28 mouse cellular contexts compared by ENCODE assay signal in the genomic region with DNA sequence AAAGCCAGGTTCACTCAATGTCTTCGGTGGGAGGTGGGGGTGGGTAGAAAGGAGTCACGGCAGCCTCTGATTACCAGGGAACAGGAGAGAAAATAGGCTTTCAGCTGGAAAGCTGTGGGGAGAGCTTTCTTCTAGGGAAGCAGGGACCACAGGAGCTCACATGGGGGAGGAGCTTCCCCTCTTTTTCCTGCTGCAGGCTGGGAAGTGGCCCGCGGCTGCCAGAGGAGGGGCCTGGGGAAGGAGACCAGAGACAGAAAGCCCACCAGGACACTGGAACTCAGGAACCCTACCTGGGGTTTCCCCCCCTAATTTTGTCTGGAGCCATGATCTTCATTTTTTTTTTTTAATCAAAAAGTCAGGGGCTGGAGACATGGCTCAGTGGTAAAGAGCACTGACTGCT. TPM values are rescaled to one million over a fixed set of nuclear protein-coding genes. Genes with fewer than 3 reads are reported as not detected.
"Had no signal": no experiment of that assay in that cellular context is flagged by ENCODE, and none has a peak within 500 bp of the region (broad histone marks: within the 10 kb centered on the region; RNA-seq: fewer than 3 reads in every experiment).

No protein-coding gene starts in this region.

- H3K27ac ChIP-seq: kidney, embryonic 15.5 days; left cerebral cortex, adult 2 months; liver, embryonic 13.5 days; midbrain, embryonic 12.5 days; stomach, postnatal 0 days had no signal

- ATAC-seq: midbrain, embryonic 15.5 days had no signal

- H3K36me3 ChIP-seq: kidney, embryonic 15.5 days; liver, embryonic 13.5 days; midbrain, embryonic 12.5 days; midbrain, embryonic 15.5 days had no signal

- H3K4me2 ChIP-seq: kidney, embryonic 15.5 days; liver, embryonic 13.5 days; midbrain, embryonic 12.5 days had no signal

- H3K9me3 ChIP-seq: kidney, embryonic 15.5 days; liver, embryonic 13.5 days; midbrain, embryonic 12.5 days; midbrain, embryonic 15.5 days had no signal

- DNase-seq: kidney, postnatal 10 days; kidney, postnatal 36 days; layer of hippocampus, postnatal 36 days; liver, embryonic 13.5 days; lung, adult 2 months; lung, postnatal 14 days; lung, postnatal 4 days; right cerebral cortex, adult 18-20 months; right cerebral cortex, postnatal 14 days; right cerebral cortex, postnatal 4 days; thymus, adult 2 months; thymus, postnatal 14 days; thymus, postnatal 4 days had no signal

- H3K4me3 ChIP-seq: kidney, embryonic 15.5 days; left cerebral cortex, adult 2 months; liver, embryonic 13.5 days; midbrain, embryonic 12.5 days; midbrain, embryonic 15.5 days; myocyte had no signal

- H3K9ac ChIP-seq: kidney, embryonic 15.5 days; liver, embryonic 13.5 days; midbrain, embryonic 12.5 days; midbrain, embryonic 15.5 days had no signal

RNA-seq across cellular contexts. Expression of a gene that starts 7.6 kb away (rescaled TPM):
- total RNA-seq: megakaryocyte progenitor cell, adult 5-6 weeks; megakaryocyte-erythroid progenitor cell, adult 5-6 weeks; monocyte, adult 5-6 weeks had no signal
- polyA plus RNA-seq: myocyte had no signal

RNA-seq across cellular contexts. Expression of a gene that starts 11.1 kb away (rescaled TPM):
- total RNA-seq: liver, adult 2 months; megakaryocyte progenitor cell, adult 5-6 weeks; megakaryocyte-erythroid progenitor cell, adult 5-6 weeks; monocyte, adult 5-6 weeks had no signal
- polyA plus RNA-seq: kidney, embryonic 15.5 days; limb, embryonic 11.5 days; liver, adult 2 months; liver, embryonic 13.5 days; liver, embryonic 16.5 days; lung, adult 2 months; lung, embryonic 16.5 days; myocyte; stomach, embryonic 14.5 days had no signal

RNA-seq across cellular contexts. Expression of a gene that starts 43.0 kb away (rescaled TPM):
- total RNA-seq: megakaryocyte progenitor cell, adult 5-6 weeks; megakaryocyte-erythroid progenitor cell, adult 5-6 weeks; monocyte, adult 5-6 weeks had no signal
- polyA plus RNA-seq: midbrain, embryonic 15.5 days had no signal

RNA-seq across cellular contexts. Expression of a gene that starts 45.7 kb away (rescaled TPM):
- total RNA-seq: layer of hippocampus, postnatal 10 days; layer of hippocampus, postnatal 36 days; liver, adult 2 months; megakaryocyte progenitor cell, adult 5-6 weeks; megakaryocyte-erythroid progenitor cell, adult 5-6 weeks; monocyte, adult 5-6 weeks had no signal
- polyA plus RNA-seq: liver, adult 2 months; liver, embryonic 13.5 days; stomach, embryonic 14.5 days; stomach, postnatal 0 days had no signal
